Mouse (Mus musculus) adipocyte (in vitro differentiated cells): ENCODE data around the gene Syne4.

Experiments used
- DNase-seq: peaks from one replicate; pipeline ENCODE4 v3.0.0-alpha.2; 2016; ENCODE audit warnings: low spot score

The Syne4 gene

DNA sequence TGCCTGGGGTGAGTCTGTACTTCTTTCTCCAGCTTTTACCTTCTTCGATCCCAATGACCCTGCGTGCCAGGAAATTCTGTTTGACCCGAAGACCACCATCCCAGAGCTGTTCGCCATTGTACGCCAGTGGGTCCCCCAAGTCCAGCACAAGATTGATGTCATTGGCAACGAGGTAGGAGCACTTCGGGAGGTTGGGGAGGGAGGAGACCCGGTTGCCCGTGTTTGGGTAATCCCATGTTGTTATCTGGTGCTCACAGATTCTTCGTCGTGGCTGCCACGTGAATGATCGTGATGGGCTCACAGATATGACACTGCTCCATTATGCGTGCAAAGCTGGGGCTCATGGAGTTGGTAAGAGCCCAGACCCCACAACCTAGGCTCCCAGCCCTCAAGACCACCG is 17.8 kb upstream of the Syne4 start:
- no peak for DNase-seq

DNA sequence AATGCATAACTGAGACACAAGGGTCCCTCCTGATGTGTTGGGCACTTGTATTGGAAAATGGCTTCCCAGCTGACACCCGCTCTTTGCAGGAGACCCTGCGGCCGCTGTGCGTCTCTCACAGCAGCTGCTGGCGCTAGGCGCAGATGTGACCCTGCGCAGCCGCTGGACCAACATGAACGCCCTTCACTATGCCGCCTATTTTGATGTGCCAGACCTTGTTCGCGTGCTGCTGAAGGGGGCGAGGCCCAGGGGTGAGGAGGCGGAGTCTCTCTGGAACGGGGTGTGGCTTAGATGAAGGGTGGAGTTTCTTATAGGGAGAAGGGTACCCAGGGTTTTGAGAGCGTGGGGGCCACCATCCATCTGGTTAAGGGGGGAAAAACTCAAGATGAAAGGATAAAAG is 17.3 kb upstream of the Syne4 start:
- DNase-seq, result no peak

DNA sequence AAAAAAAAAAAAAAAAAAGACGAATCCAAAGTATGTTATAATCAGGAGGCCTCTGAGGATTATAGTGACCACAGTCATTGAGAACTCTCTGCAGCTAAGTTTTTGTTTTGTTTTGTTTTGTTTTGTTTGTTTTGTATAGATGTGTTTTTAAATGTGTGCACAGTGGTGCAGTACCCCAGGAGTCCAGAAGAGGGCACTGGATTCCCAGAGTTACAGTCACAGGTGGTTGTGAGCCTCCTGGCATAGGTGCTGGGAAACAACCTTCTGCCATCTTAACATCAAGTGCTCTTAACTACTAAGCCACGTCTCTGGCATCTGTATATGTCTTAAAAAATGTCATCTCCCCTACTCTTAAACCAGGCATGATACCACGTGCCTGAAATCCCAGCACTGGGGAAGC is 13.7 kb upstream of the Syne4 start:
- DNase-seq, result peak; percentile 46

DNA sequence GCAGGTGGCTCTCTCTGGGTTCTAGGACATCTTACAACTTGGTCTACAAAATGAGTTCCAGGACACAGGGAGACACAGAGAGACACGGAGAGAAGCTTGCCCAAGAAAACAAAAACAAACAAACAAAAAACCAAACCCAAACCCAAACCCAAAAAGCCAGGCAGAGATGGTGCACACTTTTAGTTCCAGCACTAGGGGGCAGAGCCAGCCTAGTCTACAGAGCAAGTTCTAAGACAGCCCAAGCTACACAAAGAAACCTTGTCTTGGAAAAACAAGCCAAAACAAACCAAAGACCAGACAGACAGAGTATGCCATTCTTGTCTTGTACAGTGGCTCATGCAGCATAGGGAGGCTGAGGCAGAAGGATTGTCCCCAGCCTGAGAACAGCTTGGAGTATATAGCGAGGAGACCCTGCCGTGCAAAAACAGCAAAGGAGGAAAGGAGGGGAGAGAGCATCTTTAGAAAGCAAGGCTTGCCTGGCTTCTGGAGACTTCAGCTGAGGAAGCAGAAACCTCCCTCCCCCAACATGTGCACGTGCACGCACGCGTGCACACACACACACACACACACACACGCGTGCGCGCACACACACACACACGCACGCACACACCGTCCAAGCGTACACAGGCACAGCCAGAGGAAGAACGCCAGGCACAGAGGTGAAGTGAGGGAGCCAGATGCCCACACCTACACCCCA is 8.4 kb upstream of the Syne4 start:
- peak; percentile 59 for DNase-seq

DNA sequence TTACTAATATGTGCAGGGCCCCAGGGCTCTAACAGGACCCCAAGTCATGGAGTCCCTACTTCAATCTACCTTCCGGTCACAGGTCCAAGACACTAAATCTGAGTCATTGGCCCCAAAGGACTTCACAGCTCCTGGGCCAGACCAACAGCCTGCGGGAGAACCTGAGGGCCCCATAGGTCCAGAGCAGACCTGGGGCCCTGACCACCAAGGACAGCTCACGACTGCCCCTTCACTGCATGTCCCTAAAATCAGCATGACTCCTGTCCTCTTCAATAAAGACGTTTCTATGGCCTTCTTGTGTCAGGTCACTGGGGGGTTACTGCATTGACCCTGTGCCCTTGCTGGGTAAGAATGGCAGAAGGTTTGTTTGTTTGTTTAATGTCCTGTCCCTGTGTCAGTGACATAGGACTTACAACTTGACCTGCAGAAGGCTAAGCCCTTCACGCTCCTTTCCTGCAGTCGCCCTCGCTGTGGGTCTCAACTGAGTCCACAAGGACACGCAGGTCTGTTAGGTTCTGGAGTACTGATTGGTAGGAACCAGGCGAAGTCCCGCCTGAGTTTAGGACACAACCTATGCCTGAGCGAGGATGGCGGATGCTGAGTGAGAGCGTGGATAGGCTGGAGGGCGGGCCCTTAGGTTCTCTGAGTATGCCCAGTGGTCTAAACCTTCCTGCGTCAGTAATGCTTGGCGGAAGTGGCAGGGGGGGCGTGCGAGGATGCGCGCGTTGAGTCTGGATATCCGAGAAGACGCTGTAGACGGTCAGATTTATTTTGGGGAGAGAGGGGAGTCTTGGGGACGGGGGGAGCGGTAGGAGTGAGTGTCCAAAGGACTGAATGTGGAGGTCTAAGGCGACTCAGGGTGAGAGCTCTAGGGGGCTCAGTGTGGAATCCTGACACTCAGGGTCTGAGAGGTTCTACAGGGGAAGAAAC is 6.3 kb upstream of the Syne4 start, which contains the start of gene Alkbh6:
Gene Alkbh6, plus strand, starts transcription at position 642 of the 930 bp plus-strand sequence.
- peak; percentile 93 for DNase-seq

DNA sequence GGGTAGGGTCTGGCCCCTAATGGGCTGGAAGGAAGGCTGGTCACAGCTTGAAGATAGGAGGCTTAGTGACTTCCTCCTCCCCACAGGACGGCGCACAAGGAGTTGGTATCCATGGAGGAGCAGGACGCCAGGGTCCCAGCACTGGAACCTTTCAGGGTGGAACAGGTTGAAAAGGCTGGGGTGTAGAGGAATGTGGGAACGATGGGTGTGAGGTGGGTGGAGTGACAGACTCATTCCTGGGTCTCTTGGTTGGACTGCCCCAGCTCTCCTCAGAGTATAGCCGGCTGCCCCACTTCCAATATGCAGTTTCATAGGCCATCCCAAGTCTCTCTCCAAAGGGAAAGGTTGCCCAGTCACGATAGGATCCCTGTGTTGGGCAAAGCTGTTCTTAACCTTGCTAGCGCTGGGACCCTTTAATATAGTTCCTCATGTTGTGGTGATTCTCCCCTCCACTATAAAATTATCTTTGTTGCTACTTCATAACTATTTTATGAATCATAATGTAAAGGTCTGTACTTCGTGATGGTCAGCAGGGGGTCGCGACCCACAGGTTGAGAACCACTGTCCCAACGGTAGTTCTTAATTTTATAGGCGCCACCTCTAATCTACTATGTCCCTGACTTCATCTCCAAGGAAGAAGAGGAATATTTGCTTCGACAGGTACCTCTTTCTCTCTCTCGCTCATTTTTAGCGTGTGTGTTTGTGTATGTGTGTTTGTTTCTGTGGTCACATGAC is 5.0 kb upstream of the Syne4 start:
- no peak for DNase-seq

DNA sequence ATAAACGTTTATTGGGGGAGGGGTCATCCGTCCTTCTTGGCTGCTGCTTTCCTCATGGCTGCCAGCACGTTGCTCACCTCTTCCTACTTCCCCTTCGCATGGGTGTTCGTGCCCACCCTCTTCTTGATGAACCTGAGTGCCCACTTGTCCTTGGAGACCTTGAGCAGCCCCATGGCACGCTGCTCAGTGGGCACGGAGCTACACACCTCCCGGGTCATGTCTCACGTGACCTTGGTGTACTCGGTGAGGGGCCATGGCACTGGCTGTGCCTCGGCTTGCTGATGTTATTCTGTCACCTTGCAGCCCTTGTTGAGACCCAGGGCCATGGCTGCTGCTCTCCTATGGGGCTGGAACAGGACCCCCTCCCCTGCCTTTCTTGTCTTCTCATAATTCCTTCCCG is 4.5 kb upstream of the Syne4 start:
- no peak for DNase-seq

DNA sequence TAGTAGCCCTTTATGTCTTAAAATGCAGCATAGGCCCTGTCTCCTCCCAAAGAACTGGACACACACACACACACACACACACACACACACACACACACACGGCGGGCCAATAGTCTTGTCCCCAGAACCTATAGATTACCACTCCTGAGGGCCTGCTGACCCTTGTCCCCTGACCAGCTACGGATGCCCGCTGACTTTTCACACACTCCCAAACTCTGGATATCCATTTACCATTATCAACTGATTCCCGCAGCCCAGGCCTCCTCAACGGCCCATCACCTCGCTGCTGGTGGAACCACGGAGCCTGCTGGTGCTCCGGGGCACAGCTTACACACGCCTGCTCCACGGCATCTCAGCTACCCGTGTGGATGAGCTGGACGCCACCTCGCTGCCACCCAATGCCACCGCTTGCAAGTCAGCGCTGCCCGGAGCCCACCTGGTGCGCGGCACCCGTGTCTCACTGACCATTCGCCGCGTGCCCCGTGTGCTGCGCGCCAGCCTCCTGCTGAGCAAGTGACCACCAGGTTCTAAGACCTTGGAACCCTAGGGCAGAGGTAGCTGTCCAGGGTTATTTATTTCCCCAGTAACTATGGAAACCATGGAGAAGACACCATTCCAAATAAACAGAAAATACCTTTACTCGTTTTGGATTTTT is 814 bp upstream of the Syne4 start:
- no peak for DNase-seq

DNA sequence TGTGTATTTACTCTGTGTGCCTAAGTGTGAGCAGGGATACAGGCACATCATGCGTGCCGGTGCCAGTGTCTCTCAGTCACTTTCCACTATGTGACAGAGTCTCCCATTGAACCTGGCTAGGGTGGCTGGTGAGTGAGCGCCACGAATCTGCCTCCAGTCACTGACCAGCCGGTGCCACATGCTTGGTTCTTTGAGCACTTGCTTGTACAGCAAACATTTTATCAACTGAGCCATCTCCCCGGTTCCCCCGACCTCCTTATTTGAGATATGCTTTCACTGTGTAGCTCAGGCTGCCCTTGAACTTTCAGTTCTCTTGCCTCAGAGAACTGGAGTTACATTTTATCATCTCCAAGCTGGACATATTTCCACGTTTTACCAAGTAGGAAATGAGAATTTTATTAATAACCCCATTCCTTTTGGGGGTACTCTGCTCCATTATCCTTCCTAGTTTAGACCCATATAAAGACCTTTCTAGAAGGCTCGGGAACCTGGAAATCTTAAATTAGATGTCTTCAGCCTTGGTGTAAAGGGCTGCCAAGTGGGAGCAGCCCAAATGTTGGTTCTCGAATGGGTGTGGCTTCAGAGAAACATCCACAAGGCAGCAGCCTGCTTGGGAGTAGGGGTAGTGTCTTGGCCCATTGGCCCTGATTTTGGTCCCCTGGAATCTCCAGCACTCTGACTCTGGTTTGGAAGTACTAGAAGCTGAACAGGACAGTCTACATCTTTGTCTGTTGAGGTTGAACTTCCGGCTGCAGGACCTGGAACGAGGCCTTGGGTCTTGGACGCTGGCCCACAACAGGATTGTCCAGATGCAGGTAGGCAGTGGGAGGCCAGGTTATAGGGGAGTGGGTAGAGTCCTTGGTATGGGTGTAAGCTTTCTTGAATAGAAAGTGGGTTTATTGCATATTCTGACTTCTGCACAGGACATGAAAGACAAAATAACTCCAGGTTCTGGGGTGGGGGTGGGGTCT is 1.2 kb downstream of the Syne4 start:
- no peak for DNase-seq

DNA sequence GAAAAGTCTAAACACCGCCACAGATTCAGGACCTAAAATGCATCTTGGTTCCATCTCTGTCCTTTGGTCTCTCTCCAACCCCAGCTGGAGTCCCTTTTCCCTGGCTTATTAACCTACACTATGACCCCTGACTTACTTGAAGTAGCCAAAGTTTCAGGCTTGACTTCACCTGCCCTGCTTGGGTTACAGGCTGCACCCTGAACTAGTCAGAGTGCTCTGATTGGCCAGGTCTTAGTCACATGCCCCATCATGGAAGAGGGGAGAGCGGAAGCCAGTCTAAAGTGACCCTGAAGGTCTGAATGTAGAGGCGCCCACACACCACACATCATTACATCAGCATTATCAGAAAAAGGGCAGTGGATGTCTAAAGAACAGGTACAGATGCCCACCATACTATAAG is 3.5 kb downstream of the Syne4 start:
- DNase-seq, result no peak

DNA sequence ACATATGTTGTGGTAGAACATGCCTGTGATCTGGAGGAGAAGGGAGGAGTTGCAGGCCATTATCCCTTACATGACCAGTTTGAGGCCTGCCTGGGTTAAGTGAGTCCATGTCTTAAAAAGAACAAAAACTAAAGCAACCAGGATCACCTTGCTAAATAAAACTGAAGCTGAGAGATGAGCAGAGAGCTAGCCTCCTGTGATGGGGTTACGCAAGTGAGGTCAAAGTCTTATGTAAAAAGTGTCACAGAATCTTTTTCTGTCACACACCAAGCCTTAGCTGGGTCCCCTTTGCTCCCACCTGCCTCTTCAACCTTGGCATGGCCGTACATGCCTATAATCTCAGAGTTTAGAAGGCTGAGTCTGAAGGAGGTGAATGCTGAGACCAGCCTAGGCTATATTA is 6.3 kb downstream of the Syne4 start:
- no peak for DNase-seq

DNA sequence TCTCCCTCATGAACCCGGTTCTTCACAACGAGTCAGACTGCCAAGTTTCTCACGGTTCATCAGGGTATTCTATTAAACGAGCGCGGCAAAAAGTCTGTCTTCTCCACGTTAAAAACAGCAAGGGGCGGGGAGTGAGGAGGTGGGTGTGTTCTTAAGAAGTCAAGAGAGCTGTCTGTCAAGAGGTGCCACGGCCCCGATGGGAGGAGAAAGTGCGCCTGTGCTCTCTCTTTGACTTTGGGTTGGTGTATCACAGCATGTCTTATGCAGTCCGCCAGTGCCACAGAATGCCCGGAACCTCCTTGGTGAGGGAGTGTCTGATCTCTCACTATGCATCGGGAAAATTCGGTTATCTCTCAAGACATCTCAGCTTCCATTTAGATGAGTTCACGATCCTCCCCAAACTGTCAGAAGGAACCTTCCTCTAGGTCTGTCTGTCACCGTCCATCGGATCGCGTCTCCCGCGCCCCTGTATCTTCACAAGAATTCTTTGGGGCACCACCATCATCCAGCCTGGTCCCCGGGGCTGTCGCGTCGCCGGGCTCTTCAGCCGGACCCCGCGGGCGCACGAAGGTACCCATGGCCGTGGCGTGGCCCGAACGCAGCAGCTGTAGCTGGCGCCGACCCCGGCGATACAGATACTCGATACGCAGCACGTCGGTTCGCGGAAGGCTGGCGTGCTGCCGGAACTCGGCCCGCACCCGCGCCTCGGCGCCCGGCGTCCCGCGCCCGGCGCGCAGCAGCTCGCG is 7.1 kb downstream of the Syne4 start, which contains the start of gene E130208F15Rik:
Gene E130208F15Rik, plus strand, starts transcription at position 202 of the 746 bp plus-strand sequence.
- DNase-seq, result peak; percentile 86

DNA sequence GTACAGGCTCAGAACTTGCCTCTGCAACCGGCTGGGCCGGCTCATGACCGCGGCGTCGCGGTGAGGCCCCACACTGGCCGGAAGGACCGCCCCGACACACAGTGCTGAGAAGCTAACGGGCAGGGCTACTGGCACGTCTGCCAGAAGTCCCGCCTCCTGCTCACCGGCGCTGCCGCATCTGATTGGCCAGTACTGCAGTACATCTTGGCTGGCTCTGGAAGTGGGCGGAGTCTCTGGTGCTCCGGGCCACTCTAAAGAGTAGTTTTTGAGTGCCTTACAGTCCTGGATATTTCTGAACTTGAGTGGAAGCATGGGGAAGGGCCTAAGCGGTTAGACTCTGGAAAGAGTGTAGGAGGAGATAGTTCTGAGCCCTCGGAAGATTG is 7.7 kb downstream of the Syne4 start:
- DNase-seq, result peak; percentile 95

DNA sequence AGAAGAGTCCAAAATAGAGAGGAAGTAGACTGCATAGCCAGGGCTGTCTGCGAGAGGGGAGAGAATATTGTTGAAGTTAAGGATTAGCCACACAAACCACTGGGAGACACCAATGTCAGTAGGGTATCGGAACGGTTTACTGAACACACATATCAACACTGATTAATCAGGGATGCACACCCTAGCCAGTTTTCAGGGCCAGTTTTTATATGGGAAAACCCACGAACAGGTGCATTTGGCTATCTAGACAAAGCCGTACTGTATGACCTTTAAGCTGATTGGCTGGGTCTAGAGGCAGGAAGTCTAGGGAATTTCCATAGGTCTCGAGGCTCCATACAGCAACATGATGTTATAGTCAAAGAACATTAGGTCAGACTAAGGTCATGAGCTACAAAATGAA is 8.3 kb downstream of the Syne4 start:
- no peak for DNase-seq

DNA sequence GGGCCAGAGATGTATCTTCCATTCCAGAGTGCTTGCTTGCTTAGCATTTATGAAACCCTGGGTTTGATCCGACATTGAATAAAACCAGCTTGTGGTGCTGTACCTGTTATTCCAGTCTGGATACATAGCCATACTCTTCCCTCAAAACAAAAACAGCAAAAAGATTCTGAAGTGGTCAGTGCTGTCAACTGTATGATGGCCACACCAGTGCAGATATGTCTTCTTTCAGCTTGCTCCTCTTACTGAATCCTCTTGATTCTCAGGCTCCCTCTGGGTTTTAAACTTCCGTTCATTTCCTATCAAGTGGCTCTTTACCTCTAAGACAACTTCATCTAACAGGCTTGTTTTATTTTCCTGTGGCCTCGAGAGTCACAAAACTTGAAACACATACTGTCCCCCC is 9.2 kb downstream of the Syne4 start, which contains the start of gene Sdhaf1:
Gene Sdhaf1, minus strand, starts transcription at position 101 of the 400 bp plus-strand sequence.
- DNase-seq, result no peak

DNA sequence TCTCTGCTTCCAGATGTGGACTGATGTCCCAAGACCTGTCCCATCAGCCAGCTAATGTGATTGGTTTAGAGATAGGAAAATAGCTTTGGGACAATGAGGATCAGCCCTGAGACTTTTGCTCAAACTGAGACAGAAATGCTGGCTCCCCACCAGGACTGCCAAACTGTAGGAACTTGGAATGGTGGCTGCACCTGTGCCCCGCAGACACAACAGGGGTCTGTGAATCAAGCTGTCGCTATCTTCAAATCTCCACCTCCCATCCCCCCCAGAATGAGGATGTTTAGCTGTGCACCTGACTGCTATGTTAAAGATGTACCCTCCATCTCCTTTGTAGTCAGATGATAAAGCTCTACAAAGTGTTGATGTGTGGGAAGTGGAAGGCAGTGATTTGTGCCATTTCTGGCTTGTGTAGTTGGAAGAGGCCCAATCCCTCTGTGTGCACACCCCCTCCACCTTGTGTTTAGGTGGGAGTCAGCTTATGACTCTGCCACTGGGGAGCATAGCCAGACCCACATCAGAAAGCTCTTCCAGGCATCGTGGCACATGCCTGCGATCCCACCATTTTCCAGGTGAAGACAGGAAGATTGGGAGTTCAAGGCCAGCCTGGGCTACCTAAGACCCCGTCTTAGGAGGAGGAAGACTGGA is 9.8 kb downstream of the Syne4 start:
- no peak for DNase-seq

DNA sequence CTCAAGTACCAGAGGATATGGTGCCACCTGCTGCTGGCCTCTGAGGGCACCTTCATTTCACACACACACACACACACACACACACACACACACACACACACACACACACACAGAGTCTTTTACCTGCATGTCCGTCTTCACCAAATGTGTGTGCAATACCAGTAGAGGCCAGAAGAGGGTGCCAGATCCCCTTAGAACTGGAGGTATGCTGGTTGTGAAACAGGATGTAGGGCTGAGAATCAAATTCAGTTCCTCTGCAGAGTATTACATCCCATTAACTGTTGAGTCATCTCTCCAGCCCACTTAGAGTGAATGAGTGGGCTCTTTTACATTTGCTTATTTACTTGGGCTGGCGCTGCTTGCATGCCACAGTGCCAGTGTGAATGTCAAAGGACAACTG is 10.8 kb downstream of the Syne4 start:
- DNase-seq, result peak; percentile 25

DNA sequence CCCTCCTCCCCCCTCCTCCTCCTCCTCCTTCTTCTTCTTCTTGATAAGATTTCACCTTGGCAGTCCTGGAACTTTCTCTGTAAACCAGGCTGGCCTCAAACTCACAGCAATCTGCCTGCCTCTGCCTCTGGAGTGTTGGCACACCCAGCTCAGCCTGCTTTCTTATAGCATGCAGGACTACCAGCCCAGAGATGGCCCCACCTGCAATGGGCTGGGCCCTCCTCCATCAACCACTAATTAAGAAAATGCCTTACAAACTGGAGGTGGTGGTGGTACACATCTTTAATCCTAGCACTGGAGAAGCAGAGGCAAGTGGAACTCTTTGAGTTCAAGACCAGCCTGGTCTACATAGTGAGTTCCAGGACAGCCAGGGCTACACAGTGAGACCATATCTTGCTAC is 11.8 kb downstream of the Syne4 start:
- no peak for DNase-seq

DNA sequence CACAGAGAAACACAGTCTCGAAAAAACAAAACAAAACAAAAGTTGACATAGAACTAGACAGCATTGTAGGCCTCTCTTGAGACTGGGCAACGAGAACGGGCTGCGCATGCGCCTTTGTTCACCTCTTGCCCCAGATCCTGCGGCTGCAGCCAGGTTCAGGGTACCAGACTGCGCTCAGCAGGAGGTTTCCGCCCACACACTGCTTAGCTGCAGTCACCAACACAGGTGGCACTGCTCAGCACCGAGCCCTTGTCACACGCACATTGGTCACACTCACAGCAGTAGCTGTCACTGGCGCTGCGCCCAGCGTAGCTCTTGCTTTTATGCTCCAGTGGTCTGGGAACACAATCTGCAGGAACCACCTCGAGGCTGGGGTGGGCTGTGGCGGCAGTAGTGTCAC is 12.5 kb downstream of the Syne4 start:
- no peak for DNase-seq

DNA sequence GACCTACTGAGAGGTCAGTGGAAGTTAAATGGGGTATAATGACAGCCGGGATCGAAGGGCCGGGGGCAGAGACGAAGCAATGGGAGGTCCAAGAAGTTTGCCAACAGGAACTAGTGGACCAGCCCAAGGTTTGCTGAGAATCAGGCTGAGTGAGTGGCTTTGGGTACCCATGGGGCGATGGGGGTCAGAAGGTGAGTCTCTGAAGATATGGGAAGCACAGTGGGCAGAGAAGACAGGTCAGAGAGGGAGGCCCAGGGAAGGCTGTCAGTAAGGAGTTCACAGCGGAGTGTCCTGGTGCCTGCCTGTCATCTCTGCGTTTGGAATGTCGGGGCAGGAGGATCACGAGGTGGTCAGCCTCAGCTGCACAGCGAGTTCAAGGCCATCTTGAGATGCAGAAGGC is 13.8 kb downstream of the Syne4 start:
- no peak for DNase-seq
